Mouse (Mus musculus) testis, postnatal 14 days (tissue): ENCODE results near the gene Rapgef6.

ENCODE experiments used
- DNase-seq: peaks from one replicate; pipeline ENCODE4 v3.0.0; 2021; ENCODE audit warnings: low spot score

Rapgef6 gene

GRCm38 (mm10) chr11:54735114-54735513 is 212.5 kb downstream of the Rapgef6 start:
- no peak for DNase-seq

DNA sequence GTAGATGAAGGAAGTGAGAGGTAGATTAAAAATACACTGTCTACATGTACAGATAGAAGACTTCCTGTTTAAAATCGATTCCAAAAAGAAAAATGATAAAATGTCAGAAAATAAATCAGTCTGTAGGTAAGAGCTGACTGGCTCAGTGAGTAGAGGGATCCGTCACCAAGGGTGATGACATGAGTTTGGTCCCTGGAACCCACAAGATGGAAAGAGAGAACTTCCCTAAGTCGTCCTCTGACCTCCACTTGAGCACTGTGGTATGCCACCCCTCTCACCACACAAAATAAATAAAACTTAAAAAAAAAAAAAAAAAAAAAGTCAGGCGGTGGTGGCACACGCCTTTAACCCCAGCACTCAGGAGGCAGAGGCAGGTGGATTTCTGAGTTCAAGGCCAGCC is 214.3 kb downstream of the Rapgef6 start:
- no peak for DNase-seq

DNA sequence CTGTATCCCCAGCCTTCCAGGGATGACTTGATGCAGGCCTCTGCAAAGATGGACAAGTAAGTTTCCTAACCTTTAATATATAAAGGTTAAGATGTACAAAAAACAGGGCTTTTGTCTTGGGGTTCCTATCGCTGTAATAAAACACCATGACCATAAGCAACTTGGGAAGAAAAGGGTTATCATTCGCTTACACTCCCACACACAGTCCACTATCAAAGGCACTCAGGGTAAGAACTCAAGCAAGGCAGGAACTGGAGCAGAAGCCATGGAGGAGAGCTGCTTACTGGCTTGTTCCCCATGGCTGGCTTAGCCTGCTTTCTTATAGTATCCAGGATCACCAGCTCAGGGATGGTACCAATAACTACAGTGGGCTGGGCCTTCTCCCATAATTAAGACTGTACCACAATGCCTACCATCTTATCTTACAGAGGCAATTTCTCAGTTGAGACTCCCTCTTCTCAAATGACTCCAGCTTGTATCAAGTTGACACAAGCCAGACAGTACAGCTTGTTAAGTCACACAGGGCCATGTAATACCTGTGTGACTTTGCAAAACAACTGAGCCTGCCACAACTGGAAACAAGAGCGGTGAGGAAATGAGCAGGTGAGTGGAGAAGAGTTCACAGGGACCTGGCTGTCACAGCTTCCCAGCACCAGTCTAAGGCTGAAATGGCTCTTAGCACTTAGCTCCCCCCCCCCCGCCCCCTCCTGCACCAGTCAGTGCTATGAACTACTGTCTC is 216.5 kb downstream of the Rapgef6 start:
- no peak for DNase-seq

DNA sequence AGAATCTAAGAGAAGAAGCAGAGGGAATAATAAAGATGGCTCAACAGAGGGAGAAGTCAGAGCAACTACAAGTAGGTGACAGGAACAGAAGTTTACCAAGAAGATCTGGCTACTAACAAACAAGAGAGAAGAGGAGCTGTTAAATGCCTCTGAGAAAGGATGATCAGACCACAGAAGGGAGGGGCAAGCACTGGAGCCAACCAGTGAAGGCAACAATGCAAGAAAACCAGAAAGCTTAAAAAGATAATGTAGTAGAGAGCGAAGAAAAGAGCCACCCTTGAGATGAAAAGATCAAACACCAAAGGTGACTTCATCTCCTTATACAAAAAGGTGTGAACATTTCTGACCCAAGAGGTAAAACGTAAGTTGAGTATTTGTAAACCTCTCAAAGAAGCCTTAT is 218.7 kb downstream of the Rapgef6 start:
- no peak for DNase-seq

GRCm38 (mm10) chr11:54744231-54744630 is 221.6 kb downstream of the Rapgef6 start:
- no peak for DNase-seq
